Mouse (Mus musculus): ENCODE data around the gene Prim2. TPM values are rescaled to one million over a fixed set of nuclear protein-coding genes. Genes with fewer than 3 reads are reported as not detected.

Gene Prim2
- polyA plus RNA-seq, 1 experiment from 2014 or later: 21.5 TPM

GRCm38 (mm10) chr1:33595936-33596335 lies 73.7 kb downstream of the Prim2 start:
- Histone ChIP-seq H3K4me2 (no peak overlapping the region), H3K9ac (no peak overlapping the region), H3K27me3 (no peaks in the 10 kb centered on the region), H3K27ac (replicated peaks) (no peak overlapping the region), H3K4me1 (replicated peaks) (no peaks in the 10 kb centered on the region; the same call in 1 of the 2 replicates), H3K9me3 (peaks cover 10% of the 10 kb centered on the region; the same call in 1 of the 2 replicates), H3K4me3 (no peak overlapping the region), H3K36me3 (peaks cover 8% of the 10 kb centered on the region; the same call in 1 of the 2 replicates)
- no peak for ATAC-seq (ENCODE audit: low read depth)
- WGBS: 89% methylated on average over 2 of the region's 2 CpGs

DNA sequence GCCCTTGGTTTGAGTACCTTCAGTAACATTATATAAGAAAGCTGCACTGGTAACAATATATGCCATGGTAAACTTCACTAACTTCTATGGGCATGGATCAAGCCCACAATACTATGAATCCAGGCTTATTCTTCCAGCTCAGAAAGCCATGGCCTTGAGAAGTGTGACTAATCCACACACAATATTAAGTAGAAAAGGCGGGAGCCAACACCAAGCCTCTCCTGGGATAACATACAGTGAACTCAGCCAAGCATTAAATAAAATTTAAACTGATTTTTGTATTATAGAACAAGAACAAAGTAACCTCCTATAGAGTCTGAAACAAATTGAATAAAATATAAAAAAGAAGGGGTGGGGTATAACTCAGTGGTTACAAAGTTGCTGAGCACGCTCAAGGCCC lies 74.6 kb downstream of the Prim2 start:
- H3K4me1 ChIP-seq (replicated peaks): no peaks in the 10 kb centered on the region; the same call in 1 of the 2 replicates
- no peak overlapping the region for H3K27ac ChIP-seq (replicated peaks)
- WGBS: 37% methylated on average over 2 of the region's 2 CpGs
- no peak overlapping the region for H3K4me3 ChIP-seq
- H3K4me2 ChIP-seq: no peak overlapping the region
- H3K27me3 ChIP-seq: no peaks in the 10 kb centered on the region
- ATAC-seq (ENCODE audit: low read depth): no peak
- H3K9ac ChIP-seq: no peak overlapping the region
- peaks cover 10% of the 10 kb centered on the region; the same call in 1 of the 2 replicates for H3K9me3 ChIP-seq
- H3K36me3 ChIP-seq: peaks cover 8% of the 10 kb centered on the region; the same call in 1 of the 2 replicates

- Histone ChIP-seq H3K9ac (no peak overlapping the region), H3K27me3 (no peaks in the 10 kb centered on the region), H3K4me3 (no peak overlapping the region), H3K4me2 (no peak overlapping the region), H3K9me3 (peaks cover 10% of the 10 kb centered on the region; the same call in 1 of the 2 replicates), H3K36me3 (peaks cover 8% of the 10 kb centered on the region; the same call in 1 of the 2 replicates), H3K27ac (replicated peaks) (no peak overlapping the region), H3K4me1 (replicated peaks) (no peaks in the 10 kb centered on the region; the same call in 1 of the 2 replicates)
- ATAC-seq (ENCODE audit: low read depth): no peak
- WGBS: 93% methylated on average over 4 of the region's 4 CpGs
Observed at GRCm38 (mm10) chr1:33593718-33594388, 75.7 kb downstream of the Prim2 start.

DNA sequence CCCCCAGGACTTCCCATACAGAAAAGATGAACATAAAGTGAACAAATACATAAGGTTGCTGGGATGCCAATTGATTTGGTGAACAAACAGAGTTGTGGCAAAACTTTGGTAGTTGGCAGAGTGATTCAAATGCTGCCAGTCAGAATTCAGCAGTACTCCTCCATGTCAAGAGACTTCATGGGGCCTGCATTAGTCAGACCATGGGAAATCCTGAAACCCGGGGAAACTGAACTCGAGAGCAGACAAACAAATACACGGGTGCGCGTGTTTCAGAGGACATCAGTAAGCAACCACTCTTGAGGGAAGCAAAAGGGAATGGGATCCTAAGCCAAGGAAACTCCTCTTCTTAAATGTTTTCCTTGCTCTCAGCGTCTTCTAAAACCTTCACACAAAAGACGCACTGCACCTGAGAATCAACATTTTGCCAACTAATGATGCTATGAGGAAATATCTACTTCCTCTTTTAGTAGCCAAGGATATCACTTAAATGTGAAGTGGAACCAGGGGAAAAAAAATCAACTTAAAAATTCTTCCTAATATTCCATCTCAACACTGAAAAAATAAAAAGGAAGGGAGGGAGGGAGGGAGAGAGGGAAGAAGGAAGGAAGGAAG lies 77.5 kb downstream of the Prim2 start:
- 94% methylated on average over 7 of the region's 7 CpGs for WGBS
- no peaks in the 10 kb centered on the region for H3K36me3 ChIP-seq
- H3K27ac ChIP-seq (replicated peaks): no peak overlapping the region
- no peaks in the 10 kb centered on the region for H3K9me3 ChIP-seq
- no peaks in the 10 kb centered on the region for H3K27me3 ChIP-seq
- H3K4me2 ChIP-seq: no peak overlapping the region
- H3K4me1 ChIP-seq (replicated peaks): no peaks in the 10 kb centered on the region; the same call in 1 of the 2 replicates
- H3K4me3 ChIP-seq: no peak overlapping the region
- no peak for ATAC-seq (ENCODE audit: low read depth)
- no peak overlapping the region for H3K9ac ChIP-seq

- Histone ChIP-seq H3K27me3 (no peaks in the 10 kb centered on the region), H3K27ac (replicated peaks) (no peak overlapping the region), H3K4me1 (replicated peaks) (no peaks in the 10 kb centered on the region; the same call in 1 of the 2 replicates), H3K4me3 (no peak overlapping the region), H3K9me3 (no peaks in the 10 kb centered on the region), H3K4me2 (no peak overlapping the region), H3K36me3 (no peaks in the 10 kb centered on the region), H3K9ac (no peak overlapping the region)
- 59% methylated on average over 8 of the region's 8 CpGs for WGBS
- no peak for ATAC-seq (ENCODE audit: low read depth)
Observed at GRCm38 (mm10) chr1:33590556-33591411, 78.8 kb downstream of the Prim2 start.

DNA sequence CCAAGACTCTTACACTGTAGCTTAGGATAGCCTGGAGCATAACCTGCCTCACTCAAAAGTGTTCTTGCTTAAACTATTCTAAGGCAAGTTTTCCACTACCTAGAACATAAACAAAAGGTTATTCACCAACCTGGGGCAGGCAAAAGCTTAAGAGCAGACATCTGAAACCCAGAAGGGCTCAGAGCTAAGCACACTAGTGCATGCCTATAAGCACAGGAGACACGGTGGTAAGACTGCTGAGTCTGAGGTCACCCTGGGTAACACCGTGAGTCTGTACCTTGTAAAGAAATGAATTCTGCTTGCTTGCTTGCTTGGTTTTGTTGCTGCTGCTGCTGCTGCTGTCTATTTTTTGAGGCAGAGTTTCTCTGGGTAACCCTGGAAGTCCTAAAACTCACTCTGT lies 80.1 kb downstream of the Prim2 start:
- Histone ChIP-seq H3K9ac (no peak overlapping the region), H3K36me3 (no peaks in the 10 kb centered on the region), H3K4me2 (no peak overlapping the region), H3K9me3 (no peaks in the 10 kb centered on the region), H3K27me3 (no peaks in the 10 kb centered on the region), H3K4me3 (no peak overlapping the region), H3K27ac (replicated peaks) (no peak overlapping the region), H3K4me1 (replicated peaks) (no peaks in the 10 kb centered on the region; the same call in 1 of the 2 replicates)
- ATAC-seq (ENCODE audit: low read depth): no peak
- 60% methylated on average over 2 of the region's 2 CpGs for WGBS

- no peaks in the 10 kb centered on the region for H3K27me3 ChIP-seq
- ATAC-seq (ENCODE audit: low read depth): peak; percentile 60
- WGBS: 18% methylated on average over 6 of the region's 6 CpGs
- no peak overlapping the region for H3K4me2 ChIP-seq
- H3K4me3 ChIP-seq: no peak overlapping the region
- H3K4me1 ChIP-seq (replicated peaks): no peaks in the 10 kb centered on the region; the same call in 1 of the 2 replicates
- H3K36me3 ChIP-seq: no peaks in the 10 kb centered on the region
- H3K27ac ChIP-seq (replicated peaks): no peak overlapping the region
- no peaks in the 10 kb centered on the region for H3K9me3 ChIP-seq
- no peak overlapping the region for H3K9ac ChIP-seq
Observed at GRCm38 (mm10) chr1:33588557-33588956, 81.0 kb downstream of the Prim2 start.

GRCm38 (mm10) chr1:33584590-33584978 lies 85.0 kb downstream of the Prim2 start:
- no peak overlapping the region for H3K27ac ChIP-seq (replicated peaks)
- H3K4me3 ChIP-seq: no peak overlapping the region
- no peaks in the 10 kb centered on the region for H3K9me3 ChIP-seq
- no peak for ATAC-seq (ENCODE audit: low read depth)
- H3K27me3 ChIP-seq: no peaks in the 10 kb centered on the region
- H3K9ac ChIP-seq: no peak overlapping the region
- H3K4me2 ChIP-seq: no peak overlapping the region
- 0 out of 2 replicates have a peak, but pooled peaks cover 4% of the 10 kb centered on the region for H3K4me1 ChIP-seq (replicated peaks)
- H3K36me3 ChIP-seq: no peaks in the 10 kb centered on the region

DNA sequence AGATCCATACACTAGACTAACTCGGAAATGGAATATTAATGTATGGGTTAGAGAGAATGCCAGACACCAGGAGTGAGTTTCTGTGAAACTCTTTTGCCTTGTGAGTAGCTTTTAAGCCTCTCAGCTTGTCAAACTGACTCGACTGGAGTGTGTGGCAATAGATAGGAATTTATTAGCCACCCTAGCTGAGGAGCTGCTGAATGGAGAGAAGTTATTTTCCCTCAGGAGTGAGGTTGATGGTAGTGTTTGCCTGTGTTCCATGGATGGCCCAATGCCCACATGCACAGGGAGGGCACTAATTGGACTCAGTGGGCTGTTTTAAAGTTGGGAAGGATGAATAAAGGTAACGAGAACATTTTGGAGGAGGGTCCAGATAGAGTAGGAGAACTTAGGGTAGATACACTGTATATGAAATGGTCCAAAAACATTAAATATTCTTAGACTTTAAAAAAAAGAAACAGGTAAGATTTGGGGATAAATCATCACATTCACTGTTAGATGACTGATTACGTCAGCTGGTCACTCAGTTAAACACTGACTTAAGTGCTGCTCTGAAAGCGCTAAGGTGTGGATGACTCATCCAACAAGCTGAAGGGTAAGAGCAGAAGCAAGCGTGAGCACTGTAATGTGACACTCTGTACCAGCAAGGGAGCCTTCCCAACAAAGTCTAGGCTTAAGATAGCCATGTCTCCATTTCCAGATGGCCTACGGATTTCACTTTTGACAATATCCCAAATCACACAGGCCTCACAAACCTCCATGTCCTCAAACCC lies 85.6 kb downstream of the Prim2 start:
- Histone ChIP-seq H3K4me2 (no peak overlapping the region), H3K27me3 (no peaks in the 10 kb centered on the region), H3K4me1 (replicated peaks) (0 out of 2 replicates have a peak, but pooled peaks cover 4% of the 10 kb centered on the region), H3K4me3 (no peak overlapping the region), H3K9me3 (no peaks in the 10 kb centered on the region), H3K27ac (replicated peaks) (no peak overlapping the region), H3K9ac (no peak overlapping the region), H3K36me3 (no peaks in the 10 kb centered on the region)
- 90% methylated on average over 7 of the region's 7 CpGs for WGBS
- ATAC-seq (ENCODE audit: low read depth): no peak

DNA sequence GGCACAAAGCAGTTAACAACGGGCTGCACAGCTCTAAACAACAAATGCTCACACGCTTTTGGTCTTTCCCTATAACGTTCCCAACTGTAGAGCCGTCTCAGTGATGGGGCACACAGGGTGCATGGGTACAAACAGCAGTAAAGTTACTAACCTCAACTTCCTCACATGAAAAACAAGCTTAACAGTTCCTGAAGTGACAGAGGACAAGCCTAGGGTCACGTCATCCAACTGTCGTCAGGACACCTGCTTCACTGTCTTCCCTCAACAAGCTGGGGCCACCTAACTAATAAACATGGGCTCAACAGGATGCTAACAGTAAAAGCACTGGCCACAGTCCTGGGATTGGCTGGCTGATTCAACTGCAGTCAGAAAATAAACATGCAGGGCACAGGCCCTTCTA lies 91.0 kb downstream of the Prim2 start:
- Histone ChIP-seq H3K27me3 (no peaks in the 10 kb centered on the region), H3K4me1 (replicated peaks) (0 out of 2 replicates have a peak, but pooled peaks cover 4% of the 10 kb centered on the region), H3K4me3 (no peak overlapping the region), H3K4me2 (no peak overlapping the region), H3K27ac (replicated peaks) (no peak overlapping the region), H3K36me3 (no peaks in the 10 kb centered on the region), H3K9ac (no peak overlapping the region), H3K9me3 (no peaks in the 10 kb centered on the region)
- no peak for ATAC-seq (ENCODE audit: low read depth)
- WGBS: 62% methylated on average over 6 of the region's 6 CpGs

- 93% methylated on average over 6 of the region's 6 CpGs for WGBS
- Histone ChIP-seq H3K4me1 (replicated peaks) (no peaks in the 10 kb centered on the region), H3K27ac (replicated peaks) (no peak overlapping the region), H3K27me3 (no peaks in the 10 kb centered on the region), H3K4me2 (no peak overlapping the region), H3K9ac (no peak overlapping the region), H3K4me3 (no peak overlapping the region), H3K9me3 (no peaks in the 10 kb centered on the region), H3K36me3 (no peaks in the 10 kb centered on the region)
- no peak for ATAC-seq (ENCODE audit: low read depth)
Observed at GRCm38 (mm10) chr1:33574459-33574858, 95.1 kb downstream of the Prim2 start.
